Mouse (Mus musculus) ES-E14 (cell line): ENCODE results near the gene Pak4.

ENCODE experiments used
- CHD2 ChIP-seq: IDR thresholded peaks from 2 replicates; pipeline ENCODE4 v1.6.1; 2014; ENCODE audit warnings: mild to moderate bottlenecking, low read depth, low read length, inconsistent platforms
- HCFC1 ChIP-seq: IDR thresholded peaks from 2 replicates; pipeline ENCODE4 v1.6.1; 2012; ENCODE audit warnings: low read length, inconsistent platforms, borderline replicate concordance; ENCODE audit not compliant: insufficient read depth
- MAFK ChIP-seq: IDR thresholded peaks from 2 replicates; pipeline ENCODE4 v1.6.1; 2014; ENCODE audit warnings: mild to moderate bottlenecking, low read depth, low read length, inconsistent platforms; ENCODE audit not compliant: insufficient read depth
- ZC3H11A ChIP-seq: IDR thresholded peaks from 2 replicates; pipeline ENCODE4 v1.6.1; 2012; ENCODE audit warnings: low read depth, mild to moderate bottlenecking, inconsistent platforms, low read length, borderline replicate concordance
- ZNF384 ChIP-seq: IDR thresholded peaks from 2 replicates; pipeline ENCODE4 v1.6.1; 2012; ENCODE audit warnings: low read depth, low read length, inconsistent platforms

DNA sequence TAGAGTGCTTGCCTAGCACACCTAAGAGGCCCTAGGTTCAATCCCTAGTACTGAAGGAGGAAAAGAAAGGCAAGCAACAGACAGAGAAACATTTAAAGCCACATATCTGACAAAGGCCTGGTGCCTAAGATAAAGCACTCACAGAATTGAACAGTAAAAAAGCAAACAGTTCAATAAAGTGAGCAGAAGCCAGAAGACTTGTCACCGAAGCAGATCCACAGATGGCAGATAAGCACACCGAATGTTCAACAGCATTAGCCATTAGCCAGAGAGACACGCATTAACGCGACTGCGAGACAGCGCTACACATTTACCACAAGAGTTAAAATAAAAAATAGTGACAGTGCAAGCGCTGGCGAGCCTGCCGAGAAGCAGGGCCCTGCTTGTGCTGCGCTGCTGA lies 15.1 kb downstream of the Pak4 start:
- TF ChIP-seq MAFK (no peak), ZC3H11A (no peak), CHD2 (no peak), ZNF384 (no peak), HCFC1 (no peak)
